Mouse (Mus musculus): ENCODE measurements around the gene Cnbp.

DNA sequence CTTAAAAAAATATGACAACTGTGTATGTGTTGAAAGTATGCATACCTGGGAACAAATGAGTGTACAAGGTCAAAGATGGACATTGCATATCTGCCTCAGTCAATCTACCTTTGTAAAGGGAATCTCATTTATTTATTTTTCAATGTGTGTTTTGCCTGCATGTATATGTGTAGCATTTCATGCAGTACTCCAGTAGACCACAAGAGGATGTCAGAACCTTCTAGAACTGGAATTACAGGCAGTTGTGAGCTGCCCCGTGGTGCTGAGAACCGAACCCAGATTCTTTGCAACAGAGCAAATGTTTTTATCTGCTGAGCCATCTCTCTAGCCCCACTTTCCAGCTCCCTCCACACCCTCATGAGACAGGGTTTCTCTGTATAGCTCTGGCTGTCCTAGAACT is 23.1 kb upstream of the Cnbp start:
- TF ChIP-seq GATA1 (IDR thresholded peaks at IDR 0.05; ENCODE audit: low read length) (no peak), TAL1 (IDR thresholded peaks at IDR 0.05; ENCODE audit: low read length) (no peak)

All from erythroblast, embryonic 14.5 days (primary cell).